Mouse (Mus musculus): ENCODE measurements around the gene Thoc6.

Gene Thoc6

GRCm38 (mm10) chr17:23630195-23631020 is 43.3 kb downstream of the Thoc6 start:
- peak; percentile 75 to 88 for DNase-seq (ENCODE audit: low spot score in 2 of 2)

DNA sequence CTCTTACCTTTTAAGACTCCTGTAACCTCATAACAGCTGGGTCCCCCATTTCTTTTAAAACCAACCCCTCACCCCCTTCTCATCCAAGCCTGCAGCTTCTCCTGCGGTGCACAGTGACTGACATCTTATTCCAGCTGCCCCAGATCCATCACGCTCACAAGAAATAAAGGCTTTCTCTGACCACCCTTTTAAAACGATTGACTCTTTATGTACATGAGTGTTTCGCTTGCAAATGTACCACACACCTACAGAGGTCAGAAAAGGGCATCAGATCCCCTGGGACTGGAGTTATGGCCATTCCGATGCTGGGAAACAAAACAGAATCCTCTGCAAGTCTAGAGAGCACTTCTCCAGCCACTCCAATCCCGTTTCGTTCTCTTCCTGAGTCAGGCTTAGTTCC is 45.9 kb downstream of the Thoc6 start:
- no peak for DNase-seq (ENCODE audit: low spot score in 2 of 2)

GRCm38 (mm10) chr17:23620351-23620750 is 53.3 kb downstream of the Thoc6 start:
- DNase-seq (ENCODE audit: low spot score in 2 of 2), result no peak

All from urinary bladder, postnatal 4 days (tissue).